Mouse (Mus musculus) C2C12 (cell line): ENCODE results near the gene Dyrk4.

Experiments
- CEBPB ChIP-seq: IDR thresholded peaks from one replicate; pipeline ENCODE4 v1.6.1; 2011; ENCODE audit warnings: low read depth, mild to moderate bottlenecking, control low read depth, moderate library complexity
- CTCF ChIP-seq: IDR thresholded peaks from one replicate; pipeline ENCODE4 v1.5.1; 2011; ENCODE audit not compliant: control insufficient read depth, insufficient read depth, insufficient read length
- FOSL1 ChIP-seq: IDR thresholded peaks from one replicate; pipeline ENCODE4 v1.8.0; 2011; ENCODE audit warnings: mild to moderate bottlenecking, low read length; ENCODE audit not compliant: poor library complexity, insufficient read depth, severe bottlenecking
- MAX ChIP-seq: IDR thresholded peaks from one replicate; pipeline ENCODE4 v1.6.1; 2011; ENCODE audit warnings: mild to moderate bottlenecking, control low read depth
- MYOD1 ChIP-seq: IDR thresholded peaks from one replicate; pipeline ENCODE4 v1.6.1; 2011; ENCODE audit warnings: low read depth; ENCODE audit not compliant: control insufficient read depth, insufficient read length
- MYOG ChIP-seq: IDR thresholded peaks from one replicate; pipeline ENCODE4 v1.6.1; 2011; ENCODE audit not compliant: control insufficient read depth, insufficient read length; ENCODE audit errors: extremely low read depth
- USF1 ChIP-seq: IDR thresholded peaks from one replicate; pipeline ENCODE4 v1.6.1; 2011; ENCODE audit warnings: low read depth, mild to moderate bottlenecking, control low read depth, moderate library complexity

DNA sequence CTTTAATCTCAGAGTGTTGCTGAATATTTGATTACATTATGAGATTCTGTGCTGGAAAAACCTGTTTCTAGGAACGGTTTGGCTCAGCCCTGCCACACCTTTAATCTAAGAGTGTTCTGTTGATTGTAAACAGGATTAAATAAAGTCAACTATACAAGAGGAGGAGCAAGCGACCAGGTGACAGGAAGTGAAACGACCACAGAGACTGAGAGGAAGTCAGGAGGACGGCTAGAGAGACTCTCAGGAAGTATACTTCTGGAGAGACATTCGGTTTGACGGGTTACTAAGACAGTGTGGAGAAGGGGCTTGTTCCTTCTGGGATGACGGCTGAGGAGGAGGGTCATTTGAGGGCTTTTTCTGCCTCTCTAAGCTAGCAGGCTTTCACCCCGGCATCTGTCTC lies 85.0 kb downstream of the Dyrk4 start:
- TF ChIP-seq CTCF, result no peak
- TF ChIP-seq MAX, result no peak
- TF ChIP-seq MYOG, result no peak
- TF ChIP-seq FOSL1, result no peak
- TF ChIP-seq USF1, result no peak
- no peak for TF ChIP-seq MYOD1
- no peak for TF ChIP-seq CEBPB
